Mouse (Mus musculus): ENCODE results near the gene Zfp111. TPM values are rescaled to one million over a fixed set of nuclear protein-coding genes. Genes with fewer than 3 reads are reported as not detected.

Gene Zfp111
- polyA plus RNA-seq, 1 experiment: 0.90 TPM

GRCm38 (mm10) chr7:24187611-24188010 is 23.6 kb downstream of the Zfp111 start:
- H3K4me2 ChIP-seq (ENCODE audit: low read depth): no peak overlapping the region
- TF ChIP-seq TCF12 (IDR thresholded peaks at IDR 0.05; ENCODE audit: insufficient read depth, poor library complexity, severe bottlenecking) (no peak), POLR2A (IDR thresholded peaks at IDR 0.05; ENCODE audit: insufficient read length, low read depth) (no peak), MYOD1 (IDR thresholded peaks at IDR 0.05; ENCODE audit: control insufficient read depth in 1 of 3, insufficient read length in 2 of 3, low read depth in 2 of 3) (no peak), REST (IDR thresholded peaks at IDR 0.05; ENCODE audit: insufficient read depth, insufficient read length) (no peak), MYOG (IDR thresholded peaks at IDR 0.05; ENCODE audit: control insufficient read depth in 1 of 3, insufficient read depth in 1 of 3, insufficient read length in 2 of 3, low read depth in 2 of 3) (no peak), SRF (IDR thresholded peaks at IDR 0.05; ENCODE audit: control insufficient read depth, insufficient read length, low read depth) (no peak), TCF3 (IDR thresholded peaks at IDR 0.05; ENCODE audit: insufficient read length, low read depth) (no peak), E2F4 (IDR thresholded peaks at IDR 0.05; ENCODE audit: insufficient read depth) (no peak), MAX (IDR thresholded peaks at IDR 0.05; ENCODE audit: low read depth) (no peak)

GRCm38 (mm10) chr7:24175337-24175711 is 35.9 kb downstream of the Zfp111 start:
- no peaks in the 10 kb centered on the region for H3K36me3 ChIP-seq (ENCODE audit: control insufficient read depth, insufficient read depth)
- H3K4me2 ChIP-seq (ENCODE audit: low read depth): no peak overlapping the region
- no peak overlapping the region for H3K4me3 ChIP-seq
- TF ChIP-seq SRF (IDR thresholded peaks at IDR 0.05; ENCODE audit: control insufficient read depth, insufficient read length, low read depth) (no peak), REST (IDR thresholded peaks at IDR 0.05; ENCODE audit: insufficient read depth, insufficient read length) (no peak)
- H3ac ChIP-seq (ENCODE audit: control insufficient read depth, insufficient read length): no peak overlapping the region
- H3K79me2 ChIP-seq (ENCODE audit: control insufficient read depth, insufficient read depth): no peaks in the 10 kb centered on the region
- H3K27me3 ChIP-seq (ENCODE audit: control insufficient read depth, insufficient read depth, insufficient read length): no peaks in the 10 kb centered on the region

More at GRCm38 (mm10) chr7:24187611-24188010, 23.6 kb downstream of the Zfp111 start:
- Histone ChIP-seq H3K36me3 (ENCODE audit: control insufficient read depth, insufficient read depth) (no peaks in the 10 kb centered on the region), H3K27me3 (ENCODE audit: control insufficient read depth, insufficient read depth, insufficient read length) (no peaks in the 10 kb centered on the region), H3K79me2 (ENCODE audit: control insufficient read depth, insufficient read depth) (no peaks in the 10 kb centered on the region), H3K4me3 (no peak overlapping the region), H3ac (ENCODE audit: control insufficient read depth, insufficient read length) (no peak overlapping the region)

GRCm38 (mm10) chr7:24174618-24175336 is 36.5 kb downstream of the Zfp111 start, which contains the start of gene Zfp114:
TSS of gene Zfp114 (plus strand) at chr7:24175060.
- no peak within 1 kb of the TSS for H3ac ChIP-seq (ENCODE audit: control insufficient read depth, insufficient read length)
- H3K4me2 ChIP-seq (ENCODE audit: low read depth): no peak within 1 kb of the TSS
- no peaks in the 10 kb centered on the region for H3K79me2 ChIP-seq (ENCODE audit: control insufficient read depth, insufficient read depth)
- TF ChIP-seq CEBPB (IDR thresholded peaks at IDR 0.05; ENCODE audit: insufficient read depth, poor library complexity, severe bottlenecking): no peak
- no peak for TF ChIP-seq MAX (IDR thresholded peaks at IDR 0.05; ENCODE audit: low read depth)
- no peak for TF ChIP-seq TCF3 (IDR thresholded peaks at IDR 0.05; ENCODE audit: insufficient read length, low read depth)
- no peak for TF ChIP-seq MYOD1 (IDR thresholded peaks at IDR 0.05; ENCODE audit: control insufficient read depth in 1 of 3, insufficient read length in 2 of 3, low read depth in 2 of 3)
- TF ChIP-seq USF1 (IDR thresholded peaks at IDR 0.05; ENCODE audit: low read depth): no peak
- no peaks in the 10 kb centered on the region for H3K27me3 ChIP-seq (ENCODE audit: control insufficient read depth, insufficient read depth, insufficient read length)
- no peak within 1 kb of the TSS for H3K4me3 ChIP-seq
- H3K36me3 ChIP-seq (ENCODE audit: control insufficient read depth, insufficient read depth): no peaks in the 10 kb centered on the region

- Histone ChIP-seq H3K36me3 (ENCODE audit: control insufficient read depth, insufficient read depth) (no peaks in the 10 kb centered on the region), H3ac (ENCODE audit: control insufficient read depth, insufficient read length) (no peak overlapping the region), H3K79me2 (ENCODE audit: control insufficient read depth, insufficient read depth) (no peaks in the 10 kb centered on the region), H3K27me3 (ENCODE audit: control insufficient read depth, insufficient read depth, insufficient read length) (no peaks in the 10 kb centered on the region), H3K4me2 (ENCODE audit: low read depth) (no peak overlapping the region), H3K4me3 (no peak overlapping the region)
- TF ChIP-seq SRF (IDR thresholded peaks at IDR 0.05; ENCODE audit: control insufficient read depth, insufficient read length, low read depth) (no peak), USF1 (IDR thresholded peaks at IDR 0.05; ENCODE audit: low read depth) (no peak), E2F4 (IDR thresholded peaks at IDR 0.05; ENCODE audit: insufficient read depth) (no peak), MAX (IDR thresholded peaks at IDR 0.05; ENCODE audit: low read depth) (no peak), MYOG (IDR thresholded peaks at IDR 0.05; ENCODE audit: control insufficient read depth in 1 of 3, insufficient read depth in 1 of 3, insufficient read length in 2 of 3, low read depth in 2 of 3) (no peak), REST (IDR thresholded peaks at IDR 0.05; ENCODE audit: insufficient read depth, insufficient read length) (no peak)
Observed at GRCm38 (mm10) chr7:24172191-24172590, 39.1 kb downstream of the Zfp111 start.

- H3K79me2 ChIP-seq (ENCODE audit: control insufficient read depth, insufficient read depth): no peaks in the 10 kb centered on the region
- H3K4me3 ChIP-seq: no peak overlapping the region
- H3K4me2 ChIP-seq (ENCODE audit: low read depth): no peak overlapping the region
- H3K36me3 ChIP-seq (ENCODE audit: control insufficient read depth, insufficient read depth): no peaks in the 10 kb centered on the region
- TF ChIP-seq SRF (IDR thresholded peaks at IDR 0.05; ENCODE audit: control insufficient read depth, insufficient read length, low read depth): no peak
- TF ChIP-seq MYOG (IDR thresholded peaks at IDR 0.05; ENCODE audit: control insufficient read depth in 1 of 3, insufficient read depth in 1 of 3, insufficient read length in 2 of 3, low read depth in 2 of 3): no peak
- no peak for TF ChIP-seq MAX (IDR thresholded peaks at IDR 0.05; ENCODE audit: low read depth)
- TF ChIP-seq E2F4 (IDR thresholded peaks at IDR 0.05; ENCODE audit: insufficient read depth): no peak
- TF ChIP-seq CEBPB (IDR thresholded peaks at IDR 0.05; ENCODE audit: insufficient read depth, poor library complexity, severe bottlenecking): no peak
- no peak for TF ChIP-seq TCF12 (IDR thresholded peaks at IDR 0.05; ENCODE audit: insufficient read depth, poor library complexity, severe bottlenecking)
- no peak for TF ChIP-seq REST (IDR thresholded peaks at IDR 0.05; ENCODE audit: insufficient read depth, insufficient read length)
- TF ChIP-seq POLR2AphosphoS2 (IDR thresholded peaks at IDR 0.05; ENCODE audit: insufficient read length, low read depth): no peak
- TF ChIP-seq POLR2A (IDR thresholded peaks at IDR 0.05; ENCODE audit: insufficient read length, low read depth): no peak
- TF ChIP-seq MYOD1 (IDR thresholded peaks at IDR 0.05; ENCODE audit: control insufficient read depth in 1 of 3, insufficient read length in 2 of 3, low read depth in 2 of 3): no peak
- TF ChIP-seq USF1 (IDR thresholded peaks at IDR 0.05; ENCODE audit: low read depth): no peak
- no peak for TF ChIP-seq TCF3 (IDR thresholded peaks at IDR 0.05; ENCODE audit: insufficient read length, low read depth)
- no peaks in the 10 kb centered on the region for H3K27me3 ChIP-seq (ENCODE audit: control insufficient read depth, insufficient read depth, insufficient read length)
- no peak overlapping the region for H3ac ChIP-seq (ENCODE audit: control insufficient read depth, insufficient read length)
Observed at GRCm38 (mm10) chr7:24153272-24153671, 58.0 kb downstream of the Zfp111 start.

Other genes starting within 250 kb of the Zfp111 start
- not detected for gene Vmn1r181, start 236.8 kb downstream of the Zfp111 start, polyA plus RNA-seq (2012; fragmentation: generic; extraction: Trizol)
- not detected for gene V1rd19, start 209.8 kb downstream of the Zfp111 start, polyA plus RNA-seq (2012; fragmentation: generic; extraction: Trizol)
- gene Vmn1r183, start 158.2 kb downstream of the Zfp111 start, polyA plus RNA-seq (2012; fragmentation: generic; extraction: Trizol): not detected
- 9.0 TPM for gene Zfp180, start 129.5 kb downstream of the Zfp111 start, polyA plus RNA-seq (2012; fragmentation: generic; extraction: Trizol)
- 1.2 TPM for gene Zfp112, start 99.1 kb downstream of the Zfp111 start, polyA plus RNA-seq (2012; fragmentation: generic; extraction: Trizol)
- gene Zfp235, start 77.3 kb downstream of the Zfp111 start, polyA plus RNA-seq (2012; fragmentation: generic; extraction: Trizol): 2.0 TPM
- gene Zfp114, start 36.4 kb downstream of the Zfp111 start, polyA plus RNA-seq (2012; fragmentation: generic; extraction: Trizol): not detected
- 0.46 TPM for gene Zfp109, start 26.1 kb upstream of the Zfp111 start, polyA plus RNA-seq (2012; fragmentation: generic; extraction: Trizol)
- 0.38 TPM for gene Zfp108, start 43.4 kb upstream of the Zfp111 start, polyA plus RNA-seq (2012; fragmentation: generic; extraction: Trizol)
- 1.4 TPM for gene Zfp93, start 59.0 kb upstream of the Zfp111 start, polyA plus RNA-seq (2012; fragmentation: generic; extraction: Trizol)
- gene Zfp61, start 89.8 kb upstream of the Zfp111 start, polyA plus RNA-seq (2012; fragmentation: generic; extraction: Trizol): 4.3 TPM
- gene Zfp94, start 105.2 kb upstream of the Zfp111 start, polyA plus RNA-seq (2012; fragmentation: generic; extraction: Trizol): 2.1 TPM
- 0.05 TPM for gene Tescl, start 122.5 kb upstream of the Zfp111 start, polyA plus RNA-seq (2012; fragmentation: generic; extraction: Trizol)
- not detected for gene Lypd5, start 137.8 kb upstream of the Zfp111 start, polyA plus RNA-seq (2012; fragmentation: generic; extraction: Trizol)
- 37.4 TPM for gene Kcnn4, start 158.8 kb upstream of the Zfp111 start, polyA plus RNA-seq (2012; fragmentation: generic; extraction: Trizol)
- gene Smg9, start 188.2 kb upstream of the Zfp111 start, polyA plus RNA-seq (2012; fragmentation: generic; extraction: Trizol): 17.4 TPM
- gene Irgc1, start 240.9 kb upstream of the Zfp111 start, polyA plus RNA-seq (2012; fragmentation: generic; extraction: Trizol): 0.32 TPM